9 mouse cellular contexts compared by ENCODE assay signal in genomic region chr2:146220591-146221075, GRCm38 (mm10). TPM values are rescaled to one million over a fixed set of nuclear protein-coding genes. Genes with fewer than 3 reads are reported as not detected.
DNase-seq lines count a peak whose midpoint lies in the region; ATAC-seq and TF ChIP-seq lines count a peak whose summit lies in the region.
"Had no signal": no experiment of that assay in that cellular context is flagged by ENCODE, and none has a peak within 500 bp of the region (broad histone marks: within the 10 kb centered on the region; RNA-seq: fewer than 3 reads in every experiment).

No protein-coding gene starts in this region.

- TF ChIP-seq CTCF in lung, adult 2 months (IDR thresholded peaks at IDR 0.05; ENCODE audit: insufficient read depth, low read length) = no peak

- peak overlapping the region; percentile 97 for H3K4me2 ChIP-seq in limb, embryonic 12.5 days

- peak; percentile 9 for DNase-seq in cerebellum, adult 9-11 months
- DNase-seq in cerebellum, adult 8-10 months = no peak
- peak; percentile 41 to 51 for DNase-seq in right cerebral cortex, postnatal 10 days (ENCODE audit: low spot score in 2 of 2)
- no peak for DNase-seq in right cerebral cortex, adult 18-20 months
- peak; percentile 17 for DNase-seq in right cerebral cortex, postnatal 25 days
- DNase-seq in adrenal gland, postnatal 36 days = no peak
- no peak for DNase-seq in lung, adult 2 months

- no peak overlapping the region for H3K9ac ChIP-seq in limb, embryonic 12.5 days (replicated peaks)

- no peak for TF ChIP-seq POLR2A in lung, adult 2 months (IDR thresholded peaks at IDR 0.05; ENCODE audit: borderline replicate concordance, extremely low read depth, low read depth, low read length)

- no peak overlapping the region for H3K27ac ChIP-seq in limb, embryonic 12.5 days

- H3K4me1 ChIP-seq in limb, embryonic 12.5 days (replicated peaks) = peaks cover 44% of the 10 kb centered on the region
- peaks cover 9% of the 10 kb centered on the region for H3K4me1 ChIP-seq in lung, adult 2 months (ENCODE audit: control insufficient read depth, insufficient read depth, low read length)

- no peak for ATAC-seq in limb, embryonic 12.5 days (ENCODE audit: insufficient number of reproducible peaks, insufficient read depth, low FRiP score, low TSS enrichment, low read depth)

- under 1% methylated on average over 24 of the region's 24 CpGs for WGBS in limb, embryonic 12.5 days
- WGBS in lung, adult 2 months = 4% methylated on average over 24 of the region's 24 CpGs

- peaks cover 91% of the 10 kb centered on the region for H3K27me3 ChIP-seq in limb, embryonic 12.5 days
- H3K27me3 ChIP-seq: CH12.LX had no signal

- H3K9me3 ChIP-seq in limb, embryonic 12.5 days = no peaks in the 10 kb centered on the region

- no peaks in the 10 kb centered on the region for H3K36me3 ChIP-seq in limb, embryonic 12.5 days

- peak overlapping the region; percentile 54 for H3K4me3 ChIP-seq in limb, embryonic 12.5 days (replicated peaks)
- H3K4me3 ChIP-seq in lung, adult 2 months (replicated peaks; ENCODE audit: extremely low read depth, low read depth, low read length) = no peak overlapping the region

RNA-seq across cellular contexts. Expression of gene Insm1, which starts 1.1 kb away (rescaled TPM):
- not detected in 2 replicates for polyA plus RNA-seq in limb, embryonic 12.5 days (2016; fragmentation: Nextera tagmentation; extraction: Ambion mirVana)
- 1 to 10 TPM; 2.9 to 6.4 TPM for total RNA-seq in adrenal gland, postnatal 36 days (2021)
- polyA plus RNA-seq in lung, adult 2 months (2012; rRNA removed) = 0.15 and 0.51 TPM in 2 replicates
- total RNA-seq: CH12.LX had no signal

Comparison
In these comparisons a context has a peak if more than half of its experiments do, and no peak if none do; other contexts are left out.
1. DNase-seq: peak in cerebellum, adult 9-11 months (single experiment), right cerebral cortex, postnatal 10 days (2 of 2) and right cerebral cortex, postnatal 25 days (single experiment); none in cerebellum, adult 8-10 months (single experiment), right cerebral cortex, adult 18-20 months (single experiment), adrenal gland, postnatal 36 days (0 of 2) and lung, adult 2 months (single experiment).